Mouse (Mus musculus) G1E (cell line): ENCODE measurements at regions not wholly inside any gene's neighbourhood (a gene's known extent, or its start where the extent isn't known, plus 50 kb on each side); places are given as distances from the start of the nearest gene placed in this dataset.

Experiments
- CTCF ChIP-seq: IDR thresholded peaks from 2 replicates; pipeline ENCODE4 v1.5.1; 2012; ENCODE audit warnings: low read depth, low read length, inconsistent platforms, mixed read lengths
- GATA1 ChIP-seq: IDR thresholded peaks from 2 replicates; pipeline ENCODE4 v1.6.1; 2012; ENCODE audit warnings: borderline replicate concordance, low read length, inconsistent platforms, mixed read lengths
- TAL1 ChIP-seq: conservative IDR thresholded peaks from 2 replicates; pipeline ENCODE4 v1.6.1; 2012; ENCODE audit warnings: low read depth, low read length, inconsistent platforms, mixed read lengths

- TF ChIP-seq CTCF (no peak), GATA1 (no peak), TAL1 (no peak)
Measured at GRCm38 (mm10) chr13:52703401-52704164, 120.6 kb downstream of the Syk start.
